Mouse (Mus musculus) thymus, adult 2 months (tissue): ENCODE measurements around the gene Spink4. TPM values are rescaled to one million over a fixed set of nuclear protein-coding genes. Genes with fewer than 3 reads are reported as not detected.

ENCODE experiments used
- DNase-seq: peaks from one replicate; pipeline ENCODE4 v3.0.0; 2021
- H3K27ac ChIP-seq: fragments of 200-500 bp; 2 replicates; pipeline ENCODE4 v1.5.1; 2012; ENCODE audit warnings: low read length, control low read depth; ENCODE audit not compliant: control insufficient read depth, insufficient read depth
- H3K27me3 ChIP-seq: fragments of 200-500 bp; 2 replicates; pipeline ENCODE4 v1.6.1; 2012; ENCODE audit warnings: mild to moderate bottlenecking, low read length, moderate library complexity, mixed read lengths; ENCODE audit not compliant: control insufficient read depth, insufficient read depth
- H3K36me3 ChIP-seq: fragments of 200-500 bp; 2 replicates; pipeline ENCODE4 v1.6.1; 2012; ENCODE audit warnings: mild to moderate bottlenecking, low read length, moderate library complexity; ENCODE audit not compliant: control insufficient read depth, insufficient read depth
- H3K4me1 ChIP-seq: fragments of 200-500 bp; replicated peaks from 2 replicates; pipeline ENCODE4 v1.6.1; 2012; ENCODE audit warnings: low read length; ENCODE audit not compliant: control insufficient read depth, insufficient read depth
- H3K4me3 ChIP-seq: fragments of 200-500 bp; 2 replicates; pipeline ENCODE4 v1.5.1; 2012; ENCODE audit warnings: mild to moderate bottlenecking, low read length, control low read depth, moderate library complexity; ENCODE audit not compliant: control insufficient read depth, insufficient read depth
- CTCF ChIP-seq: fragments of 200-500 bp; IDR thresholded peaks from 2 replicates; pipeline ENCODE4 v1.5.1; 2012; ENCODE audit warnings: mild to moderate bottlenecking, control low read depth, low read length, moderate library complexity, borderline replicate concordance; ENCODE audit not compliant: control insufficient read depth, poor library complexity, insufficient read depth; ENCODE audit errors: extremely low read depth
- POLR2A ChIP-seq: fragments of 200-500 bp; IDR thresholded peaks from 2 replicates; pipeline ENCODE4 v1.6.1; 2012; ENCODE audit warnings: mild to moderate bottlenecking, low read length, control low read depth, moderate library complexity; ENCODE audit not compliant: control insufficient read depth, poor library complexity, insufficient read depth; ENCODE audit errors: extremely low read depth
- WGBS: fragments of 180-500 bp; shearing (Covaris S2); methylation state at CpG from one replicate; pipeline ENCODE4 v1.1.7; 2018; 5-methylcytosine and 5-hydroxymethylcytosine counted together
- polyA plus RNA-seq: library from polyadenylated mRNA; depleted of rRNA; stranded (reverse); fragments of >200 nt; gene quantifications from 2 replicates; pipeline ENCODE4 v1.2.3, GENCODE M21; 2012

Gene Spink4
- polyA plus RNA-seq, 1 experiment, result 15.8 TPM

GRCm38 (mm10) chr4:40953521-40953920, 33.7 kb downstream of the Spink4 start:
- WGBS, result 89% methylated on average over 1 of the region's 1 CpGs
- DNase-seq, result peak; percentile 31
- no peak for TF ChIP-seq CTCF
- TF ChIP-seq POLR2A, result no peak
- no peaks in the 10 kb centered on the region for H3K4me1 ChIP-seq
- no peak overlapping the region for H3K27ac ChIP-seq
- H3K27me3 ChIP-seq, result no peaks in the 10 kb centered on the region
- no peak overlapping the region for H3K4me3 ChIP-seq
- peaks cover 39% of the 10 kb centered on the region for H3K36me3 ChIP-seq

GRCm38 (mm10) chr4:40955942-40956341, 36.1 kb downstream of the Spink4 start:
- Histone ChIP-seq H3K4me3 (no peak overlapping the region), H3K36me3 (peaks cover 64% of the 10 kb centered on the region), H3K27me3 (no peaks in the 10 kb centered on the region), H3K27ac (no peak overlapping the region), H3K4me1 (no peaks in the 10 kb centered on the region)
- TF ChIP-seq CTCF (no peak), POLR2A (no peak)
- 86% methylated on average over 6 of the region's 6 CpGs for WGBS
- no peak for DNase-seq

DNA sequence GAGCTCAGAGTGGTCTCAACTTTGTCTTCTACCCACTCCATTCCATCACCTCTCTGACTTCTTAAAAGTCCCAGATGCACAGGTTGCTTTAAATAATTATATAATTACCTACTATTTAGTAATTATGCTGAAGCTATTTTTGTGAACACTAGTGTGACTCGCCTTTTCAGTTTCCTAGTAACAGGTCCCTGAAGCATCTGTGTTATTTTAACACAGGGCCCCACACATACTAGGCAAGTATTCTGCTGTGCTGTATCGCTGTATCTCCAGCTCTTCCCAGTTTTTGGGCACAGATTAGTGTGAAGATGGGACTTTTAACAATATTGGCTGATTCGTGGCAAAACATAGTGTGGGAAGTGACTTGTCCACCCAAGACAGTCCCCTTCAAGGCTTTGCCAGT, 43.7 kb downstream of the Spink4 start:
- WGBS, result 95% methylated on average over 3 of the region's 3 CpGs
- peaks cover 70% of the 10 kb centered on the region for H3K36me3 ChIP-seq
- TF ChIP-seq POLR2A (no peak), CTCF (no peak)
- H3K4me3 ChIP-seq, result no peak overlapping the region
- H3K27ac ChIP-seq, result no peak overlapping the region
- DNase-seq, result no peak
- H3K27me3 ChIP-seq, result no peaks in the 10 kb centered on the region
- no peaks in the 10 kb centered on the region for H3K4me1 ChIP-seq

DNA sequence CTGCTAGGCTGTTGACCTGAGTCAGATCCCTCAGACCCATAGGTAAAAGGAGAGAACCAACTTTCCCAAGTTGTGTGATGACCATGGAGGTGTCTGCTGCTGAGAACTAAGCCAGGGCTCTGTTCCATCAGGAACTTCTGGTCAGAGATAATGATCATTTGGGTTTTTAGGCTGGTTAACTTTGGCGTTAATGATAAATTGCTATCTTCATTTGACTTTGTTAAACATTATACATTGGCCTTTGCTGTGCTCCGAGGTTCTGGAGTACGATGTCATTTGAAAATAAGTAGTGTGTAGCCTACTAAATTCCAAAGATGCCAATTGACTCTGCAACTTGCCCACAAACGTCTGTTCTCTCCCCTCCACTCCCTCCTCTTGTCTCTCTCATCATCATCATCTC, 49.3 kb downstream of the Spink4 start:
- Histone ChIP-seq H3K27me3 (no peaks in the 10 kb centered on the region), H3K27ac (no peak overlapping the region), H3K4me3 (no peak overlapping the region), H3K4me1 (0 out of 2 replicates have a peak, but pooled peaks cover 4% of the 10 kb centered on the region), H3K36me3 (peaks cover 24% of the 10 kb centered on the region)
- DNase-seq, result no peak
- 85% methylated on average over 4 of the region's 4 CpGs for whole genome bisulfite sequencing
- TF ChIP-seq POLR2A (no peak), CTCF (no peak)

- WGBS, result 20% methylated on average over 12 of the region's 13 CpGs
- DNase-seq, result no peak
- Histone ChIP-seq H3K27ac (peak overlapping the region; percentile 47; the same call in 1 of the 2 replicates), H3K4me1 (0 out of 2 replicates have a peak, but pooled peaks cover 4% of the 10 kb centered on the region), H3K27me3 (no peaks in the 10 kb centered on the region), H3K36me3 (peaks cover 16% of the 10 kb centered on the region), H3K4me3 (peak overlapping the region; percentile 98)
- no peak for TF ChIP-seq CTCF
- TF ChIP-seq POLR2A, result no peak
Observed at GRCm38 (mm10) chr4:40969781-40970591, 50.1 kb downstream of the Spink4 start.

- TF ChIP-seq CTCF (no peak), POLR2A (no peak)
- H3K4me1 ChIP-seq, result 0 out of 2 replicates have a peak, but pooled peaks cover 4% of the 10 kb centered on the region
- peak overlapping the region; percentile 98 for H3K4me3 ChIP-seq
- H3K36me3 ChIP-seq, result peaks cover 14% of the 10 kb centered on the region
- WGBS, result under 1% methylated on average over 16 of the region's 16 CpGs
- no peaks in the 10 kb centered on the region for H3K27me3 ChIP-seq
- DNase-seq, result no peak
- peak overlapping the region; percentile 47; the same call in 1 of the 2 replicates for H3K27ac ChIP-seq
Observed at GRCm38 (mm10) chr4:40970592-40970841, 50.7 kb downstream of the Spink4 start.
